Mouse (Mus musculus): Measurements from ENCODE around the gene Lrrc34.
A peak's percentile ranks its signal among the peaks of the same experiment; 100 is the strongest.

The Lrrc34 gene

DNA sequence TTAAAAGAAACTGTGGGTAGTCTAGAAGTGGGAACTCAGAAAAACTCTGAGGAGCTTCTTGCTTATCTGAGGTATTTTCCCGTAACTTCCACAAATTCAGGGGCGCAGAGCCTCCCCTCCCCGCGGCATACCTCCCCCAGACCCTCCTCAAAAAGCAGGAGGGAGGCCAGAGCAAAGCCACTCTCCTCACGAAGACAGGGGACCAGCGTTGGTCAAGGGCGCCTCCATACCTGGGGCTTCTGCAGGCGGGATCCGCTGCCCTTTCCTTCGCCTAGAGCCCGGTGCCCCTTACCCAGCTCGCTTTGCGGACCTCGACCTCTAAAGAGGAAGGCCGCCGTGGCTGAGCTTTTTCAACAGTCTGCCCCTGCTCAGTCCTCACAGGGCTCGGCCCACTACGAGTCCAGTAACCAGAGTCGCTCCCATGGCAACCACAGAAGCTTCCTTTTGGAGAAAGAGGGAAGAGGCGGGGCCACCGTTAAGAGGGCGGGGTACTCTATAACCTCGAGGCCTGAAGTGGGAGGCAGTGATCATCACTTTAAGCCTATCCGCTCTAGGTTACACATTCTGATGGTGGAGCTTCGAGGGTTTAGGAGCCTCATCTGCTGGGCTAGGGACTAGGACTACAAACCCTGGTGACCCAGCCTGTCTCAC, at the start of gene Lrrc34:
Lrrc34 (minus strand) TSS at position 430 of the 651 bp plus-strand sequence.
- Histone ChIP-seq H3K27me3 (ENCODE audit: insufficient read depth, low read length) (no peaks in the 10 kb centered on the region), H3K4me1 (replicated peaks; ENCODE audit: low read depth, low read length) (peaks cover 73% of the 10 kb centered on the region), H3K4me3 (replicated peaks; ENCODE audit: low read length) (peak within 1 kb of the TSS; percentile 86), H3K9me3 (ENCODE audit: low read length) (no peaks in the 10 kb centered on the region), H3K36me3 (ENCODE audit: insufficient read depth, low read length) (peaks cover 29% of the 10 kb centered on the region)
- no peak for TF ChIP-seq NANOG (IDR thresholded peaks at IDR 0.05; ENCODE audit: borderline replicate concordance, low read length)
- no peak for TF ChIP-seq CTCF (conservative IDR thresholded peaks at IDR 0.05; ENCODE audit: low read length)
- no peak for TF ChIP-seq POU5F1 (IDR thresholded peaks at IDR 0.05; ENCODE audit: borderline replicate concordance, low read length)

DNA sequence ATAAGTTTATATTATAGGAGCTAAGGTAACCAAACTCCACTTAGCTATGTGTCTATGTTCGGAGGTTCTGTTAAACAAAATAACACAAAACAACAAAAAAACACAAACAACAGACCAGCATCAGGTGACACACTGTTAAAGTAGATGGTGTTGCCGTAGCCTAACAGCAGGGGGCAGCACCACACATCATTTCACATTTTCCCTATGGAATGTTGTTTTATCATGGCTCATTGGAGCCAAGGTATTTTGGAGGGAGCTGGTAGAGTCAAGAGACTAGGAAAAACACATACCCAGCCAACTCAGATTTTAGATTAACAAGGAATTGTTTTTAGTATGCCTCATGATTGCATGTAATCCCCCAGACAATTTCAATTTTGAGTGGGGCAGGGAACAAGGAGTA, 48.7 kb upstream of the Lrrc34 start:
- no peak overlapping the region for H3K4me3 ChIP-seq (replicated peaks; ENCODE audit: low read length)
- TF ChIP-seq CTCF (conservative IDR thresholded peaks at IDR 0.05; ENCODE audit: low read length): peak; percentile 93
- TF ChIP-seq POU5F1 (IDR thresholded peaks at IDR 0.05; ENCODE audit: borderline replicate concordance, low read length): no peak
- H3K9me3 ChIP-seq (ENCODE audit: low read length): 0 out of 2 replicates have a peak, but pooled peaks cover 3% of the 10 kb centered on the region
- peaks cover 50% of the 10 kb centered on the region for H3K36me3 ChIP-seq (ENCODE audit: insufficient read depth, low read length)
- no peaks in the 10 kb centered on the region for H3K27me3 ChIP-seq (ENCODE audit: insufficient read depth, low read length)
- H3K4me1 ChIP-seq (replicated peaks; ENCODE audit: low read depth, low read length): peaks cover 84% of the 10 kb centered on the region

DNA sequence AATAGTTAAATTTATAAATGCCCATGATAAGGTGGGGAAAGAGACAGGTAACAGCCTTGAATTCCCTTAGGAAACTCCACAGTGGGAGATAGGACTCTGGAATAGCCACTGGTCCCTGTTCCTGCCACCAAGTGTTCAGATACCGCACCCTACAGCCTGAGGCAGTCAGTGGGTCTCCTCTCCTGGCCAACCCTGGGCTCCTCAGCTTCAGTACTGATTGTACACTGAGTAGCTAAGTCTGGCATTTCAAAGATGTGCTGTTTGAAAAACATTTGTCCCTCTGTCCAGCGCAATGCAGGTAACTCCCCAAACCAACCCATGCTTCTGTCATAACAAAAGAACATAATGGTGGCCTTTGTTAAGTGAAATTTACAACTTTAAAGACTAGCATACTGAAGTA, 48.0 kb upstream of the Lrrc34 start:
- Histone ChIP-seq H3K27me3 (ENCODE audit: insufficient read depth, low read length) (no peaks in the 10 kb centered on the region), H3K36me3 (ENCODE audit: insufficient read depth, low read length) (peaks cover 55% of the 10 kb centered on the region), H3K4me3 (replicated peaks; ENCODE audit: low read length) (no peak overlapping the region), H3K4me1 (replicated peaks; ENCODE audit: low read depth, low read length) (peaks cover 83% of the 10 kb centered on the region), H3K9me3 (ENCODE audit: low read length) (0 out of 2 replicates have a peak, but pooled peaks cover 3% of the 10 kb centered on the region)
- TF ChIP-seq POU5F1 (IDR thresholded peaks at IDR 0.05; ENCODE audit: borderline replicate concordance, low read length): no peak
- TF ChIP-seq NANOG (IDR thresholded peaks at IDR 0.05; ENCODE audit: borderline replicate concordance, low read length): no peak
- TF ChIP-seq CTCF (conservative IDR thresholded peaks at IDR 0.05; ENCODE audit: low read length): no peak

DNA sequence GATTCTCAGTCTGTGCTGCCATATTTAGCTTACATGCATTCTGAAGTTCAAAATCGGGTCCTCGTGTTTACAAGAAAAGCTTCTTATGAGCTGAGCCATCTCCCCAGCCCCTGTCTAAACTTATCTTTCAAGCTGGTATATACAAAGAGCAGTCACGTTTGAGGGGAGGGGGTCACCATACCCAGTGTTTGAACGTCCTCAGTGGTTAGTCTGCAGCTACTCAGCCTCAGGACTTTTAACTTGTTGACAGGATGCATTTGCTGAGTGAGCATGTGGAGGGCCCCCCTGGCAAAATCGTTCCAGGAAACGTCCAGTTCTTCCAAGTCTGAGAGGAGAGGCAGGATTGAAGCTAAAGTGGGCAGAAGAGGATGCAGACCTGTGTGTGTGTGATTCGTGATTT, 43.3 kb upstream of the Lrrc34 start:
- Histone ChIP-seq H3K4me1 (replicated peaks; ENCODE audit: low read depth, low read length) (peaks cover 55% of the 10 kb centered on the region), H3K4me3 (replicated peaks; ENCODE audit: low read length) (no peak overlapping the region), H3K27me3 (ENCODE audit: insufficient read depth, low read length) (no peaks in the 10 kb centered on the region), H3K9me3 (ENCODE audit: low read length) (0 out of 2 replicates have a peak, but pooled peaks cover 3% of the 10 kb centered on the region), H3K36me3 (ENCODE audit: insufficient read depth, low read length) (peaks cover 75% of the 10 kb centered on the region)
- TF ChIP-seq CTCF (conservative IDR thresholded peaks at IDR 0.05; ENCODE audit: low read length): no peak
- TF ChIP-seq NANOG (IDR thresholded peaks at IDR 0.05; ENCODE audit: borderline replicate concordance, low read length): no peak
- no peak for TF ChIP-seq POU5F1 (IDR thresholded peaks at IDR 0.05; ENCODE audit: borderline replicate concordance, low read length)

DNA sequence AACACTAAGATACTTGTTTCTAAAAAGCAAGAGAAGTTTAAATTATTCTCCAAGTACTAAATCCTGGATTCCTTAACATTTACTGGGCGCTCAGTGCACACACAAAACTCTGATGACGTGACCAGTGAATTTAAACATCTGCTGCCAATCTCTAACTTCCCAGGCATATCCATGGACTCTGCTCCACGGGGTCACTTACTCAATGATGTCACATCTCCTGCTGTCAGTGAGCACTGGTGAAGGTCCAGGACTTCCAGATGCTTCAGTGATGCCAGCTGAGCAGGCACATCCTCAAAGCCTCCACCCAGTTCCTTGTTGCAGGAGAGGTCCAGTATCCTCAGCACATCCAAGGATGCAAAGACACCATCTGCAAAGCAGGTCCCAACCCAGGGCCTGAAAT, 39.5 kb upstream of the Lrrc34 start:
- TF ChIP-seq POU5F1 (IDR thresholded peaks at IDR 0.05; ENCODE audit: borderline replicate concordance, low read length): no peak
- TF ChIP-seq CTCF (conservative IDR thresholded peaks at IDR 0.05; ENCODE audit: low read length): no peak
- no peak for TF ChIP-seq NANOG (IDR thresholded peaks at IDR 0.05; ENCODE audit: borderline replicate concordance, low read length)
- peaks cover 38% of the 10 kb centered on the region for H3K4me1 ChIP-seq (replicated peaks; ENCODE audit: low read depth, low read length)

DNA sequence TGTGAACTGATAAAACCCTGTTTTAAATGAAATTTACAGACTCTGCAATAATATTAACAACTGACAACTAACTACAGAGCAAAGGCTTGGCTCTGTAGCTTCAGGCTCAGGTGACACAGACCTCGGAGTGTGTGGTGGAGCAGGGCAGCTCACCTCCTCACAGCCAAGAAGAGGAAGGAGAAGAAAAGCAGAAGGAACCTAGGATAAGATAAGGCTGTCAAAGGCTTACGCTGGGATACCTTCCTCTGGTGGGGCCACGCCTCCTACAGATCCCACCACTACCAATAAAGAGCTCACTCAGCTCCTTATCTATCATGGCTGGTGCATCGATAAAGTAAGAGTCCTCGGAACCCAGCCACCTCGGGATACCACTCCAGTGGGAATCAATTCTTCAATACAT, 35.5 kb upstream of the Lrrc34 start:
- peaks cover 21% of the 10 kb centered on the region for H3K4me1 ChIP-seq (replicated peaks; ENCODE audit: low read depth, low read length)
- no peaks in the 10 kb centered on the region for H3K27me3 ChIP-seq (ENCODE audit: insufficient read depth, low read length)
- TF ChIP-seq NANOG (IDR thresholded peaks at IDR 0.05; ENCODE audit: borderline replicate concordance, low read length) (no peak), POU5F1 (IDR thresholded peaks at IDR 0.05; ENCODE audit: borderline replicate concordance, low read length) (no peak), CTCF (conservative IDR thresholded peaks at IDR 0.05; ENCODE audit: low read length) (no peak)

More for the DNA sequence above, 39.5 kb upstream of the Lrrc34 start:
- Histone ChIP-seq H3K9me3 (ENCODE audit: low read length) (no peaks in the 10 kb centered on the region), H3K4me3 (replicated peaks; ENCODE audit: low read length) (no peak overlapping the region), H3K27me3 (ENCODE audit: insufficient read depth, low read length) (no peaks in the 10 kb centered on the region), H3K36me3 (ENCODE audit: insufficient read depth, low read length) (peaks cover 83% of the 10 kb centered on the region)

DNA sequence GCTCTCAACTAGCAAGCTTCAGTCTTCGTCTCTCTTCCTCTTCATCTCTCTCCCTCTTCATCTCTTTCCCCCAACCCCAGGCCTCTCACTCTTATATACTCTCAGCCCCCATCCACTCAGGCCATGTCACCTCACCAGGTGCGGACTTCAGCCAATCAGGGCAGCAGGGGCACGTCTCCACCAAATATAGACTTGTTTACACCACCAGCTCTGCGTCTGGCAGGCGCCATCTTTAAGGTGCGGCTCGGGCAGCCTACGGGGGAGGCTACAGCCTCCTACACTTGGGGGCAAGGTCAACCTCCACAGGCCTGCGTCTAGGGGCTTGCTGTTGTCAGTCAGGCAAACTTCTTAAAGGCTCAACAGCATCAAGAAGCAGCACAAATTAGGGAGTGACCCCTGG, 10.8 kb upstream of the Lrrc34 start:
- H3K27me3 ChIP-seq (ENCODE audit: insufficient read depth, low read length): no peaks in the 10 kb centered on the region
- H3K4me3 ChIP-seq (replicated peaks; ENCODE audit: low read length): peak overlapping the region; percentile 21; the same call in 1 of the 2 replicates
- peaks cover 9% of the 10 kb centered on the region; the same call in 1 of the 2 replicates for H3K36me3 ChIP-seq (ENCODE audit: insufficient read depth, low read length)
- TF ChIP-seq CTCF (conservative IDR thresholded peaks at IDR 0.05; ENCODE audit: low read length): no peak
- no peak for TF ChIP-seq NANOG (IDR thresholded peaks at IDR 0.05; ENCODE audit: borderline replicate concordance, low read length)
- no peak for TF ChIP-seq POU5F1 (IDR thresholded peaks at IDR 0.05; ENCODE audit: borderline replicate concordance, low read length)
- no peaks in the 10 kb centered on the region for H3K9me3 ChIP-seq (ENCODE audit: low read length)
- peaks cover 22% of the 10 kb centered on the region for H3K4me1 ChIP-seq (replicated peaks; ENCODE audit: low read depth, low read length)

More for the DNA sequence above, 35.5 kb upstream of the Lrrc34 start:
- Histone ChIP-seq H3K9me3 (ENCODE audit: low read length) (no peaks in the 10 kb centered on the region), H3K36me3 (ENCODE audit: insufficient read depth, low read length) (peaks cover 87% of the 10 kb centered on the region), H3K4me3 (replicated peaks; ENCODE audit: low read length) (no peak overlapping the region)

DNA sequence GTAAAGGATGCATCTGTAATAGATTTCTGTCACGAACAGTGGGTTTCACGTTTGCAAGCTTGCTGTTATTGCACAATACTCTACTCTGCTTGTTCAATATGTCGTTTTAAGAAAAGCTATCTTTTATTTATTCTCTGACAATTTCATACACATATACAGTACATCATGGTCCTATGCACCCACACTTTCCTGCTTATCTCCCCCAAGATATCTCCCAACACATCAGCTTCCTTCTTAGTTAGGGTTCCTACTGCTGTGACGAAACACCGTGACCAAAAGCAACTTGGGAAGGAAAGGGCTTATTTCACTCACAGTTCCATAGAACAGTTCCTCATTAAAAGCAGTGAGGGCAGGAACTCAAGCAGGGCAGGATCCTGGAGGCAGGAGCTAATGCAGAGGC, 8.3 kb upstream of the Lrrc34 start:
- Histone ChIP-seq H3K9me3 (ENCODE audit: low read length) (no peaks in the 10 kb centered on the region), H3K27me3 (ENCODE audit: insufficient read depth, low read length) (no peaks in the 10 kb centered on the region), H3K36me3 (ENCODE audit: insufficient read depth, low read length) (peaks cover 9% of the 10 kb centered on the region; the same call in 1 of the 2 replicates), H3K4me3 (replicated peaks; ENCODE audit: low read length) (no peak overlapping the region), H3K4me1 (replicated peaks; ENCODE audit: low read depth, low read length) (peaks cover 46% of the 10 kb centered on the region)
- TF ChIP-seq CTCF (conservative IDR thresholded peaks at IDR 0.05; ENCODE audit: low read length) (no peak), POU5F1 (IDR thresholded peaks at IDR 0.05; ENCODE audit: borderline replicate concordance, low read length) (no peak), NANOG (IDR thresholded peaks at IDR 0.05; ENCODE audit: borderline replicate concordance, low read length) (no peak)
